Mouse (Mus musculus) urinary bladder, postnatal 25 days (tissue): ENCODE data around the gene Vmn1r68.

Experiments used
- DNase-seq: peaks from one replicate; pipeline ENCODE4 v3.0.0; 2022; ENCODE audit warnings: low spot score

Vmn1r68 gene

DNA sequence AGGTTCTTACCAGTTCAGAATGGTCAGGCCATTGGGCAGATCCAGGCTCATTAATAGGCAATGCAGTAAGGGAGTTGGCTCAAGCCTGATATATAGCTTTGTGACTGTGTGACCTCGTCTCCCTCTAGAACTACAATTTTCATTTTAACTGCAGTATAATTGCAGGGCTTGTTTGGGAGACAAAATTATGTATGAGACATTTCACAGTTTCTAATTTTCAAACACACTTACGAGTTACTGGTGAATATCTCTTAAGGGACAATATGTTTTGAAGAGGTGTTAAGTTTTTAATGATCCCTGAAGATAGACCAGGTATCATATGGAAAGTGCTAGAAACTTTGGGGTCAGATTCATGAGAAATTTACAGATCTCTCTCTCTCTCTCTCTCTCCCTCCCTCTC is at the start of gene Vmn1r68:
Gene Vmn1r68, minus strand, starts transcription at position 101 of the 400 bp plus-strand sequence.
- no peak for DNase-seq

DNA sequence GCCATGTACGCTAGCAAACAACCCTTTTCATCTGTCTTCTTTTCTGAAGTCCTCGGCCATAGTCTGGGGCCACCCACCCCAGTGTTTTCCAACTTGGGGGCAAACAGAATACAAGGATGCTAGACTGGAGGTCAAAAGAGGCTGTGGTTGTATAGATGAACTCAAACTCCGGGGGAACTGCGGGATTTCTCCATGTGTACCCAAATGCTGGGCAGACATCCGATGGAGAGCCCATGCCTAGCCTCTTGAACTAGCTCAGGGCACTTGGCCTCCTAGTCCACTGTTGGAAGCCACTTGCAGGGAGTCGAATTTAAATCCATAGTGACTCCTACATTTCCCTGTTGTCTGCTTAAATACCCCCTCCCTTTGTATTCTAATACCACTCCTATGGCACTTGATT is 62.7 kb downstream of the Vmn1r68 start:
- DNase-seq: no peak

DNA sequence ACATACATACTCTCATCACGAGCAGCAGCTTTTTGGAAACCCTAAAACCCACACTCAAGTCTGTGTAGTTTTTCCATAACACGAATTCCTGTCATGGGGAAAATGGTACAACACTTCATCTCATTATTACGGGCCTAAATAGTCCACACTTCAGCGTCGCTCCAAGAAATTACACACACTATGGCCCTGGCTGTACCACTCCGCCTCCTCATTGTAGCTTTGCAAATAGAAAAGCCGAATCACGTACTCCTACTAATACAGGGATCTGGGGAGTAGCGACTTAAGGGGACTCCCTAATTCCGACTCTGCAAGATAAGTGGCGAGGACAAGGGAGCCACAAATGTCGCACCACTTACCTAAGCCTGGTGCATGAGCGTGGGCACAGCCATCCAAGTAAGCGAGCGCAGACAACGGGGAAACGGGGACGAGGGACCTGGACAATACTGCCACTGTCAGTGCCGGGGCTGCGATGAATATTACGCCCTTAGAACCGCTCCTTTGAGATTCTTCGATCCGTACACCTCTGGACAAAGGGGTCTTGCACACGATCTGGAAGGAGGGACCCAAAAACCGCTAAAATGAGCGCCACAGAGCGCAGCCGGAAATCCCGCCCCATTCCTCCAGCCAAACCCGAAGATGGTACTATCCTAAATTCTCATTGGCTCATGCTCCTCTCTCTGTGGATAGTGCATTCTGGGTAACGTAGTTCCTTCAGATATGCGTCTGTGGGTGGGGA is 63.3 kb downstream of the Vmn1r68 start, which contains the start of gene Zik1:
Gene Zik1, minus strand, starts transcription at position 609 of the 736 bp plus-strand sequence.
- DNase-seq: peak; percentile 41

DNA sequence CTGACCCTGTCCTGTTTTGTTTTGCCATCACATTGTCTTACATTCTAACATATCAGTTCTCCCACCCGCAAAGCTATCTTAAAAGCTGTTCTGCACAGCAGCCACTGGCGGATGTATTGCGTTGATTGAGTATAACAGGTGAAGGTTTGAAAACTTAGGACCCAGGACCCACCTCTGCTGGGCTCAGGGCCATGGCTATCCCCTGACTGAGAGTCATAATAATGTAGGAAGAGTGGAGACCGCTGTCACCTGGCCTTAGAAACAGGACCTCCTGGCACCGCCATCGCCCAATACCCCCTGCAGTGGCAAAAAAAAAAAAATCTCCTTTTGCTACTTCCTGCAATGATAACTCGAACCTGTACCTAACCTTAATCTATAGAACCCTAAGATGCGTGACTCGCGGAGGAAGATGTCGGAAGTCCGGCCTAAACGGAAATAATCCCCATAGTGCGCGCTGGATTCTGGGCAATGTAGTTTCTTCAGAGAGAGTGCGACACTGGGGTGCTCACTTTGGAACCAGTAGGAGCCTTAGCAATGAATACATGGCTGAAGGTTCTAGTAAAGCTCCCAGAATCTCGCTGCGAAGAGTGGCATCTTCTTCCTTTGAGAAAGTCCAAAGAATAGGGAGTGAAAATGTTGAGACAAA is 77.6 kb downstream of the Vmn1r68 start:
- DNase-seq: no peak

DNA sequence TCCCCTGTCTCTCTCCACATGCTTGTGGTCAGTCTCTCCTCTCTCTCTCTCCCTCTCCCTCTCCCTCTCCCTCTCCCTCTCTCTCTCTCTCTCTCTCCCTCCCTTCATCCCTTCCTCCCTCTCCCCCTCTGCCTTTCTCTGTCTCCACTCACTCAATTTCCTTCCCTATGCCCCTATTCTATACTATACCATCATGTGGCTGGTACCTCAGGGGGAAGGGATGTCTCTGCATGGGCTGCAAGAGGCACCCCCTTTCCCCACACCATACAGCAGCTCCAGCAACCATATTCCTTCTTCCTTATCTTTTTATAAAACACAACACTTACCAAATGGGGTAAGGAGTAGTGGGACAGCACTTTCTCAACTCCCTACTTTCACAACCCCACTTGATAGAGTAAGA is 78.5 kb downstream of the Vmn1r68 start:
- no peak for DNase-seq

- DNase-seq: no peak
Observed at GRCm38 (mm10) chr7:10458166-10458565, 100.1 kb downstream of the Vmn1r68 start.
